Mouse (Mus musculus) Patski (cell line): ENCODE results near the gene Eif4h. TPM values are rescaled to one million over a fixed set of nuclear protein-coding genes. Genes with fewer than 3 reads are reported as not detected.

Source experiments
- ATAC-seq: fragments of 100-300 bp; one replicate; pipeline ENCODE4 v1.8.0; 2021
- CTCF ChIA-PET: fragments of 350-600 bp; sonication (Branson Sonifier 250); formaldehyde crosslinking; loops from one replicate; lab custom pipeline; 2022; ENCODE audit warnings: inconsistent platforms; lab: Charles Lee
- POLR2A ChIA-PET: fragments of 350-600 bp; sonication (Branson Sonifier 250); formaldehyde crosslinking; loops from one replicate; lab custom pipeline; 2022; ENCODE audit warnings: antibody characterized with exemption, inconsistent platforms; lab: Charles Lee
- DNase-seq: peaks from one replicate; pipeline ENCODE4 v3.0.0-alpha.2; 2011; ENCODE audit warnings: low read depth, low spot score
- H3K27me3 ChIP-seq: fragments of 371-371 bp; one replicate; pipeline ENCODE4 v1.5.1; 2021
- CTCF ChIP-seq: fragments of 100-300 bp; IDR thresholded peaks from one replicate; pipeline ENCODE4 v1.5.1; 2021
- in situ Hi-C: fragments of 300-500 bp; cut with MboI; formaldehyde crosslinking; loops from 3 replicates; pipeline ENCODE4 v1.11.1; 2018; ENCODE audit warnings: low pct_unique_long_range_greater_than_20kb, mixed read lengths
- polyA plus RNA-seq: library from polyadenylated mRNA; unstranded; gene quantifications from one replicate; pipeline ENCODE4 v1.2.3, GENCODE M21; 2021

Eif4h gene
- polyA plus RNA-seq, 1 experiment from 2014 or later, result 390 TPM

- DNase-seq (no peak), ATAC-seq (no peak)
- POLR2A ChIA-PET, result no interaction called here
- no peak for TF ChIP-seq CTCF
- in situ Hi-C loops, result loop anchor here (5.0 to 10.0 kb wide), 2 partner anchors 87 to 121 kb away; no protein-coding TSS in a partner anchor
- no peaks in the 10 kb centered on the region for H3K27me3 ChIP-seq
- CTCF ChIA-PET, result interaction anchor here (1.2 to 6.4 kb wide), 9 partner anchors 9 to 90 kb away, joined by 3 to 63 read pairs (median 10); partner anchors contain the start of gene Clip2
Observed at GRCm38 (mm10) chr5:134583884-134584213, 55.4 kb downstream of the Eif4h start.

GRCm38 (mm10) chr5:134583006-134583883 is 56.0 kb downstream of the Eif4h start:
- in situ Hi-C loops, result loop anchor here (5.0 to 10.0 kb wide), 2 partner anchors 86 to 122 kb away; no protein-coding TSS in a partner anchor
- CTCF ChIA-PET, result interaction anchor here (0.8 to 6.4 kb wide), 11 partner anchors 10 to 97 kb away, joined by 3 to 63 read pairs (median 5); partner anchors contain the start of gene Clip2
- ATAC-seq (no peak), DNase-seq (no peak)
- no peak for TF ChIP-seq CTCF
- H3K27me3 ChIP-seq, result no peaks in the 10 kb centered on the region
- POLR2A ChIA-PET, result interaction anchor here (0.7 to 1.1 kb wide), 3 partner anchors 73 to 91 kb away, joined by 3 to 4 read pairs (median 3); no protein-coding TSS in a partner anchor

GRCm38 (mm10) chr5:134582221-134582907 is 56.9 kb downstream of the Eif4h start:
- H3K27me3 ChIP-seq, result no peaks in the 10 kb centered on the region
- ChIA-PET CTCF (interaction anchor here (0.8 to 6.4 kb wide), 10 partner anchors 10 to 96 kb away, joined by 3 to 63 read pairs (median 8); partner anchors contain the start of gene Clip2), POLR2A (interaction anchor here (0.7 to 1.1 kb wide), 4 partner anchors 72 to 222 kb away, joined by 3 to 4 read pairs (median 4); no protein-coding TSS in a partner anchor)
- DNase-seq, result peak; percentile 67
- peak; percentile 76 for TF ChIP-seq CTCF
- in situ Hi-C loops, result loop anchor here (5.0 to 10.0 kb wide), 2 partner anchors 85 to 122 kb away; no protein-coding TSS in a partner anchor
- peak; percentile 82 for ATAC-seq

- no peaks in the 10 kb centered on the region for H3K27me3 ChIP-seq
- ATAC-seq (no peak), DNase-seq (no peak)
- no peak for TF ChIP-seq CTCF
- in situ Hi-C loops, result loop anchor here (5.0 to 10.0 kb wide), 2 partner anchors 84 to 124 kb away; no protein-coding TSS in a partner anchor
- ChIA-PET CTCF (interaction anchor here (3.2 to 6.4 kb wide), 3 partner anchors 9 to 88 kb away, joined by 14 to 63 read pairs (median 15); partner anchors contain the start of gene Clip2), POLR2A (interaction anchor here (0.7 to 1.0 kb wide), 2 partner anchors 26 to 62 kb away, joined by 3 to 5 read pairs; no protein-coding TSS in a partner anchor)
Observed at GRCm38 (mm10) chr5:134581146-134581545, 58.1 kb downstream of the Eif4h start, which contains the start of gene Rfc2. Gene Rfc2, plus strand, starts transcription at chr5:134581366.

- TF ChIP-seq CTCF, result no peak
- DNase-seq (no peak), ATAC-seq (no peak)
- no peaks in the 10 kb centered on the region for H3K27me3 ChIP-seq
- CTCF ChIA-PET, result interaction anchor here (6.4 kb wide), 1 partner anchor 86 kb away, joined by 63 read pairs; no protein-coding TSS in a partner anchor
- POLR2A ChIA-PET, result no interaction called here
- in situ Hi-C loops, result no loop called here
Observed at GRCm38 (mm10) chr5:134579135-134579534, 60.2 kb downstream of the Eif4h start.

DNA sequence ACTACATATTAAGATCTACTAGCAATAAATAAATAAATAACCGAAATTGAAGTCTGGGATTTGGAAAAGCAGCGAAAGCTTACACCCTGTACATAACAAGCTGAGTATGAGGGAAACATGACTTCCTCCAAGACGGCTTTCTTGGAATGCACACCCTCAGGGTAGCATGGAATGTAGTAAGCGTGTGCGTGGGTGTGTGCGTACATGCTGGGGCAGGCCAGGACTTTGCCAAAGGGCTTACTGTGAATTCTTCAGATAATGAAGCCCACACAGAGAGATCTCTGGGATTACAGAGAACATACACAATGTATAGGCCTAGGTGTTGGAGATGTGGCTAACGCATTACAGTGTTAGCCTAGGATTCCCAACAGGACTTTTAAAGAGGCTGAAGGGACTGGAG is 61.8 kb downstream of the Eif4h start:
- no peak for DNase-seq

GRCm38 (mm10) chr5:134576517-134577220 is 62.6 kb downstream of the Eif4h start:
- CTCF ChIA-PET, result interaction anchor here (0.7 to 1.7 kb wide), 2 partner anchors 22 to 82 kb away, joined by 3 to 4 read pairs; no protein-coding TSS in a partner anchor
- ATAC-seq (no peak), DNase-seq (no peak)
- H3K27me3 ChIP-seq, result no peaks in the 10 kb centered on the region
- TF ChIP-seq CTCF, result peak; percentile 52
- POLR2A ChIA-PET, result interaction anchor here (0.6 to 1.7 kb wide), 2 partner anchors 21 to 22 kb away, joined by 3 to 4 read pairs; no protein-coding TSS in a partner anchor
- in situ Hi-C loops, result no loop called here

More for the DNA sequence above, 61.8 kb downstream of the Eif4h start:
- in situ Hi-C loops, result no loop called here
- CTCF ChIA-PET, result interaction anchor here (0.9 to 1.7 kb wide), 4 partner anchors 15 to 86 kb away, joined by 3 to 4 read pairs (median 4); no protein-coding TSS in a partner anchor
- no peak for ATAC-seq
- POLR2A ChIA-PET, result no interaction called here
- TF ChIP-seq CTCF, result no peak
- H3K27me3 ChIP-seq, result no peaks in the 10 kb centered on the region

DNA sequence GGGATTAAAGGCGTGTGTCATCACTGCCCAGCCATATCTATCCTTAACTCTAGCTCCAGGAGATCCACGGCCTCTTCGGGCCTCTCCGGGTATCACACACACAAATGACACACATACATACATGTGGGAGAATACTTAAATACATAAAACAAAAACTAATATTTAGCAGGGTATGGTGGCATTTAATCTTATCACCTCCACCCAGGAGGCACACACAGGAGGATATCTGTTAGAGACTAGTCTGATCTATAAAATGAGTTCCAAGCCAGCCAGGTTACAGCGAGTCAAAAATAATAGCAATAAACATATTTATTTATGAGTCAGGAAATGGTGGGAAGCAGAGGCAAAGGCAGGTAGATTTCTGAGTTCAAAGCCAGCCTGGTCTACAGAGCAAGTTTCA is 63.5 kb downstream of the Eif4h start:
- TF ChIP-seq CTCF, result no peak
- ChIA-PET CTCF (interaction anchor here (1.0 to 1.1 kb wide), 2 partner anchors 9 to 75 kb away, joined by 3 to 6 read pairs; no protein-coding TSS in a partner anchor), POLR2A (interaction anchor here (1.7 kb wide), 1 partner anchor 21 kb away, joined by 4 read pairs; no protein-coding TSS in a partner anchor)
- no peak for DNase-seq
- no peak for ATAC-seq
- in situ Hi-C loops, result no loop called here
- H3K27me3 ChIP-seq, result no peaks in the 10 kb centered on the region
